Mouse (Mus musculus) hindbrain, embryonic 16.5 days (tissue): Measurements from ENCODE around the gene Man1b1. TPM values are rescaled to one million over a fixed set of nuclear protein-coding genes. Genes with fewer than 3 reads are reported as not detected.

Experiments used
- ATAC-seq: fragments of 200-750 bp; cut with Nextera tagmentation; 2 replicates; pipeline ENCODE4 v1.8.0; 2017; ENCODE audit warnings: moderate TSS enrichment, moderate library complexity
- H3K27ac ChIP-seq: fragments of 300-500 bp; sonication (generic); 2 replicates; pipeline ENCODE4 v1.5.1; 2014; ENCODE audit warnings: low read depth, mild to moderate bottlenecking, control low read depth, low read length, moderate library complexity
- H3K27me3 ChIP-seq: fragments of 300-500 bp; sonication (generic); replicated peaks from 2 replicates; pipeline ENCODE4 v1.6.1; 2014; ENCODE audit warnings: low read length; ENCODE audit not compliant: control insufficient read depth, insufficient read depth
- H3K36me3 ChIP-seq: fragments of 300-500 bp; sonication (generic); 2 replicates; pipeline ENCODE4 v1.6.1; 2014; ENCODE audit warnings: mild to moderate bottlenecking, low read length, moderate library complexity, mixed read lengths; ENCODE audit not compliant: control insufficient read depth, insufficient read depth
- H3K4me1 ChIP-seq: fragments of 300-500 bp; sonication (generic); 2 replicates; pipeline ENCODE4 v1.6.1; 2014; ENCODE audit warnings: low read depth, low read length; ENCODE audit not compliant: control insufficient read depth, insufficient read depth
- H3K4me2 ChIP-seq: fragments of 300-500 bp; sonication (generic); 2 replicates; pipeline ENCODE4 v1.6.1; 2014; ENCODE audit warnings: mild to moderate bottlenecking, low read length, control low read depth, moderate library complexity
- H3K4me3 ChIP-seq: fragments of 300-500 bp; sonication (generic); 2 replicates; pipeline ENCODE4 v1.5.1; 2014; ENCODE audit warnings: mild to moderate bottlenecking, low read length, control low read depth, moderate library complexity
- H3K9ac ChIP-seq: fragments of 300-500 bp; sonication (generic); 2 replicates; pipeline ENCODE4 v1.6.1; 2014; ENCODE audit warnings: low read depth, mild to moderate bottlenecking, control low read depth, low read length, moderate library complexity
- H3K9me3 ChIP-seq: fragments of 300-500 bp; sonication (generic); 2 replicates; pipeline ENCODE4 v1.6.1; 2014; ENCODE audit warnings: mild to moderate bottlenecking, low read length, moderate library complexity; ENCODE audit not compliant: control insufficient read depth
- WGBS: fragments of 180-500 bp; shearing (Covaris S2); extraction: QIAGEN DNeasy Blood & Tissue Kit; methylation state at CpG from one replicate; pipeline ENCODE4 v1.1.7; 2014; 5-methylcytosine and 5-hydroxymethylcytosine counted together
- polyA plus RNA-seq: library from polyadenylated mRNA; unstranded; fragments of >200 nt; fragmentation: Nextera tagmentation; extraction: Ambion mirVana; gene quantifications from 2 replicates; pipeline ENCODE4 v1.2.1, GENCODE M21; 2015

The Man1b1 gene
- 41.6 and 48.3 TPM in 2 replicates for polyA plus RNA-seq

DNA sequence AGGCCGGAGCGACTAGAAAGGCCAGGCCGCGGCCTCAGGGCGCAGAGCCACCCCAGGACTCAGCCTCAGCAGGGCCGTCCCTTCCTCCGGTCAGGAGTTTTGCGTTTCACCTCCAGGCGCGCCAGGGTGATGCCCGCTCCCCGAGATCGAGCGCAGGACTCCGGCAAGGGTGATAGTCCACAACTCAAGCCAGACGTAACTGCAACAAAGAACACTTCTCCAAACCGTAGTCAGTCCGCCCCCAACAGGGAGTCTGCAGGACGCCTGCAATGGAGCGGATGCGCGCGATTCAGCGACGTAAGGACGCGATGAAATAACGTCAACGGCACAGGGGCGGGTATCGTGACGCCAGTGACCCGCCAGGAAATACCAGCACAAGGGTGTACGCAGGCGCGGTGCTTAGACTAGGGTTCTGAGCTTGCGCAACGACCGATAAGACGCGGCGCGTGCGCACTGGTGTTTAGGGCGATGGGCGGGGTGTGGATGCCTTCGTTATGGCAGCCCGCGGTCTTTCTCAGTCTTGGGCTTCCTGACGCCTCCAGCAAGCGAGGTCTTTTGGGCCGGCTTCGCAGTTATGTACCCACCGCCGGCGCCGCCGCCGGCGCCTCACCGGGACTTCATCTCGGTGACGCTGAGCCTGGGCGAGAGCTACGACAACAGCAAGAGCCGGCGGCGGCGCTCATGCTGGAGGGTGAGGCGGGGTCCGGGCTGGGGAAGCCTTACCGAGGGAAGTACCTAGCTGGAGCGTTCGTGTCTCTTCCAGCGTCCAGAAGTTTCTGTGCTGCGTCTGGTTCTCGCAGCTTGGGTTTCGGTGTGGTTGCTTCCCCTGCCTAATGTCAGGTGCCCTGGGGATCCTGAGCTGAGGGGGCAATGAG is at the start of gene Man1b1:
Man1b1 (plus strand) TSS at position 53 of the 875 bp plus-strand sequence.
- no peaks in the 10 kb centered on the region for H3K27me3 ChIP-seq
- peak within 1 kb of the TSS; percentile 88 for H3K27ac ChIP-seq
- H3K9ac ChIP-seq = peak within 1 kb of the TSS; percentile 96
- peak within 1 kb of the TSS; percentile 94 for H3K4me3 ChIP-seq
- H3K4me1 ChIP-seq = peaks cover 15% of the 10 kb centered on the region
- peak within 1 kb of the TSS; percentile 96 for H3K4me2 ChIP-seq
- under 1% methylated on average over 78 of the region's 78 CpGs for WGBS
- no peaks in the 10 kb centered on the region for H3K9me3 ChIP-seq
- ATAC-seq = peak; percentile 99
- peaks cover 11% of the 10 kb centered on the region for H3K36me3 ChIP-seq

DNA sequence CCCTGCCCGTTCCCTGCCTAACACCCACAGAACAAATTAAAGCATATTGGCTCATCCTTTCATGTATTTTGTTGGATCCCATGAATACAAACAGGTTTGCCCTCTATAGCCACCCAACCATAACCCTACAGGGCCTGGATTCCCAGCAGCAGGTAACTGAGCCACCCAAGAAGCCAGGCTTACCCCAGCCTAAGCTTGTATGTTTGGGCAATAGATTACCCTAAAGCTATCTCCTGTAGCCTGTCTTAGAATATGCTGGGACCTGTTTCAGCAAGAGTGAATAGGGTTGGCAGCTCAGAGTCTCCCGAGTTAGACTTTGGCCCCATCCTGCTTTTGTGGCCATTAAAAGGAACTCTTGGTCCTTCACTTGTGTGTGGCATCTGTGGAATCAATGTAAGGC is 46.6 kb upstream of the Man1b1 start:
- ATAC-seq = no peak
- peaks cover 19% of the 10 kb centered on the region for H3K4me1 ChIP-seq

DNA sequence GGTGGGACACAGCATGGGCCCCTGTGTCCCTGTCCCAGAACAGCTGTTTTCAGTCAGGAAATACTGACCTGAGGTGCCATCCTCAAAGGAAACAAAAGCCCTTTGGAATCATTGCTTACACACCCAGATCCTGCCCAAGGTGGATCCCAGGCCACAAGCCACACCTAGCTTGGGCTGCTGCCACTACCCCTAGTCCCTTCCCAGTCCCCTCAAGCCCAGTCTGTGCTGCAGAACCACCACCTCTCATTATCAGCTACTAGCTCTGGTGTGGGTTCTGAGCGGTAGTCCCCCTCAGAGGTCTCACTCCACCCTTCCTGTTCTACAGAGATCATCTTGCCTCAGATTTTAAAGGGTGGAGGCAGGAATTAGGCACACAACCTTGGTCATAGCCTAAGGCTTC is 45.8 kb upstream of the Man1b1 start:
- Histone ChIP-seq H3K36me3 (peaks cover 27% of the 10 kb centered on the region), H3K9ac (no peak overlapping the region), H3K4me2 (no peak overlapping the region), H3K27me3 (peaks cover 16% of the 10 kb centered on the region), H3K4me3 (no peak overlapping the region), H3K9me3 (no peaks in the 10 kb centered on the region), H3K27ac (no peak overlapping the region), H3K4me1 (peaks cover 27% of the 10 kb centered on the region)
- no peak for ATAC-seq
- WGBS = 95% methylated on average over 1 of the region's 1 CpGs

More for the DNA sequence above, 46.6 kb upstream of the Man1b1 start:
- Histone ChIP-seq H3K9me3 (no peaks in the 10 kb centered on the region), H3K4me2 (no peak overlapping the region), H3K9ac (no peak overlapping the region), H3K36me3 (peaks cover 33% of the 10 kb centered on the region), H3K27me3 (peaks cover 8% of the 10 kb centered on the region), H3K27ac (no peak overlapping the region), H3K4me3 (no peak overlapping the region)
- WGBS = 90% methylated on average over 2 of the region's 2 CpGs

DNA sequence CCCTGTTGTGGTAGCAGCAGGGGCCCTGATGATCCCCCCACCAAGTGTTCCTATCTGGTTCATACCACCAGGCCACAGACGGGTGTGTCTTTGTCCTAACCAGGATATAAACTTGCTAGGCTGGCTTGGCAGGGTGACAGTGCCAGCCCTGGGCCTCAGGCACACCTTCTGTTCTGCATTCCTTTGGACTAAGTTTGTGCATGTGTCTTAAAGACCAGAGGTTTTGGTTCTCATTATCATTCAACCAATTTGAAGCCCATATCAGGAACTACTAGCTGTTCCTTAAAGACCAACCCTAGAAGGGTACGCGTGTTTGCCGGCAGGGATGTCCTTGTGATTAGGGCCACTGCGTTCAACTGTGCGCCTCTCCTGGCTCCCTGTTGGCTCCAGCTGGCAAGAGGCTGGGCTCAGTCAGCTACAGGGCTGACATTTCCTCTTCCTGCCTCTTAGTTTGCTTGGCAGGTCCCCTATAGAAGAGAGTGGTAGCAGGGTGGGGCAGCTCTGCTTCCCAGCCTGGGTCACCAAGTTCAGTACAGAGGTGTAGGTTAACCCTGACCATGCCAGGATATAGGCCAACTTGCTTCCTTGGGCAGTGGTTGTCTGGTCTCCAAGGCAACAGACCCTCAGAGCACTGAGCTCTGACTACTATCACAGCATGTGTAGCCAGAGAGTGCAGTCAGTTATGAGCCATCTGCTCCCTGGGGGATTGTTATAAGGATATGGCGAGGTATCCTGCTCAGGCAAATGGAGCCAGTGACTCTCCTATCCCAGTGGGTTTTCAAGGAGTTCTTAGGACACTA is 45.1 kb upstream of the Man1b1 start:
- Histone ChIP-seq H3K9me3 (no peaks in the 10 kb centered on the region), H3K4me2 (no peak overlapping the region), H3K4me3 (no peak overlapping the region), H3K4me1 (peaks cover 32% of the 10 kb centered on the region), H3K27me3 (peaks cover 23% of the 10 kb centered on the region), H3K27ac (no peak overlapping the region), H3K9ac (no peak overlapping the region), H3K36me3 (peaks cover 25% of the 10 kb centered on the region)
- 46% methylated on average over 7 of the region's 7 CpGs for WGBS
- ATAC-seq = no peak

DNA sequence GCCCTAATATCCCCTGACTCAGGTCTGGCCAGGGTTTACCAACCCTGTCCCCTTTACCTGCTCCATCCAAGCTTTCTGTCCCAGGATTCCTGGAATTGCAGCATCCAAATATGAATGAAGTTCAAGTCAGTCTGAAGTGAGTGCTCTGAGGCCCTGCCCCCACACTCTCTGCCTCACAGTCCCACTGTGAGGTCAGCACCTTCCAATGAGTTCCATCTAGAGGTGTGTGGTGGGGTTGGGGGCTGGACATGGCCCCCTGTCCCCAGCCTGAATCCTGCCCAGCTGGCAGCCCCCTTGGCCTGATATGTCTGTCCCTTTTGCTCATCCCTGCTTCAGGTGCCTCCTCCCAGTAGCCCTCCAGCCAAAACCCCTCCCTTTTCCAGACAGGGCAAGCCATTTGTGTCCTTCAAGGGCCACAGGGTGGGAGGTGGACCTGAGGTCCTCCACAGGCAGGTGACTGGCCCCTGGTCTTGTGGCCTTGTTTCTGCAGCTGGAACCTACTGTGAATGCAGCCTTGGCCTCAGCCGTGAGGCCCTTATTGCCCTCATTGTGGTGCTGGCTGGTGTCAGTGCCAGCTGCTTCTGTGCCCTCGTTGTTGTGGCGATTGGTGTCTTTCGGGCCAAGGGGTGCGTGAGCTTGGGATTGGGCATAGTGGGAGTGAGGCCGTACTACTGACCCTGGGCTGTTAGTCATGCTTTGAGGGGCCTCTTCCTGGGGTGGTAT is 44.0 kb upstream of the Man1b1 start, which contains the start of gene Tmem210:
Tmem210 (plus strand) TSS at position 219 of the 723 bp plus-strand sequence.
- H3K27me3 ChIP-seq = peaks cover 33% of the 10 kb centered on the region

DNA sequence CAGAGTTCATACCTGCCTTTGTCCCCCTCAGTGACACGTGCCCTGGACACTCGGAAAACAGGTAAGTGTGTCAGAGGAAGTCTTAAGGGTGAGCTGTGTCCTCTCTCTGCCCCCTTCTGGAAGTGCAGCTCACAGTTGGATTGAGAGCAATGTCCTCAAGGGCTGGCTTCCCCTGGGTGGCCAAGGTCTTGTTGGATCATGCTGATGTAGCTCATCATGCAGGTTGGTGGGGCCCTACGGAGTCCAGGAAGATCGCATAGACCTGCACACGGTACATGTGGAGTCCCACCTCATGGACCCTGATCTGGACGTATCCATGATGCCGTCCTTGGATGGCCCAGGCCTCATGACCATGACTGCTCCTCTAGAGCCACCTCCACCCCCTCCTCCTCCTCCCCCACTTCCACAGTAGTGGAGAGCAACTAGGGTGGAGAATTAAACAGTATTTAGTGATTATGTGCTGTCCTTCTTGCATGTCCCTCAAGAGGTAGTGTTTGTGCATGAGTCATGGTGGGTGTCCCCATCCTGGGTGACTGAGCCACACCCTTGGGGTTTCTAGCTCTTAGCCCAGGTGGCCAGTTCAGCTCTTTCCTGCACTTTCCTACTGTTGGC is 43.3 kb upstream of the Man1b1 start:
- Histone ChIP-seq H3K9me3 (no peaks in the 10 kb centered on the region), H3K4me3 (no peak overlapping the region), H3K27ac (no peak overlapping the region), H3K4me1 (peaks cover 40% of the 10 kb centered on the region), H3K4me2 (no peak overlapping the region), H3K36me3 (peaks cover 20% of the 10 kb centered on the region), H3K27me3 (peaks cover 41% of the 10 kb centered on the region), H3K9ac (no peak overlapping the region)
- WGBS = 85% methylated on average over 7 of the region's 7 CpGs
- ATAC-seq = no peak

More for the DNA sequence above, 44.0 kb upstream of the Man1b1 start, which contains the start of gene Tmem210:
- no peak within 1 kb of the TSS for H3K4me3 ChIP-seq
- H3K36me3 ChIP-seq = peaks cover 20% of the 10 kb centered on the region
- no peak within 1 kb of the TSS for H3K27ac ChIP-seq
- peaks cover 40% of the 10 kb centered on the region for H3K4me1 ChIP-seq
- ATAC-seq = no peak
- no peaks in the 10 kb centered on the region for H3K9me3 ChIP-seq
- H3K9ac ChIP-seq = no peak within 1 kb of the TSS
- 84% methylated on average over 6 of the region's 6 CpGs for WGBS
- H3K4me2 ChIP-seq = no peak within 1 kb of the TSS

DNA sequence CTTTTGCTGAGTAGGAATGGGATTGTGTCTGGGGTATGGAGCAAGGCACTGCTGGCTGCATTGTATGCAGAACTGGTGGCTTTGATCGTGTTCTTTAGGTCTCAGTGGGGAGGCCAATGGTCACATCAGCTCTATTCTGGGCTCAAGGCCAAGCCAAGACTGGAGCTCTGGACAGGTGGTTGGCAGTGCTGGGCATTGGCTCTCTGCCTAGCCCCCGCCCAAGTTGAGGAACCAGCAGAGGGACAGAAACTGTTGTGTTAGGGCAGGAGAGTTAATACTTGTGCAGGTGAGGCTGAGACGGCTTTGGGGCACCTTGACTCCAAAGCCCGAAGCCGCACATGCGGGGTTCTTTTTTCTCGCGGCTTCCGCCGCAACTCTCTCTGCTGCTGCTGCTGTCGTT is 42.5 kb upstream of the Man1b1 start, which contains the start of gene Lrrc26:
Lrrc26 (plus strand) TSS at position 265 of the 400 bp plus-strand sequence.
- H3K36me3 ChIP-seq = peaks cover 22% of the 10 kb centered on the region
- peak within 1 kb of the TSS; percentile 32 for H3K4me3 ChIP-seq
- H3K9me3 ChIP-seq = no peaks in the 10 kb centered on the region
- peaks cover 43% of the 10 kb centered on the region for H3K27me3 ChIP-seq
- ATAC-seq = peak; percentile 10
- H3K4me2 ChIP-seq = peak within 1 kb of the TSS; percentile 55
- peak within 1 kb of the TSS; percentile 49; the same call in 1 of the 2 replicates for H3K27ac ChIP-seq
- H3K9ac ChIP-seq = peak within 1 kb of the TSS; percentile 53
- 6% methylated on average over 11 of the region's 11 CpGs for WGBS
- peaks cover 40% of the 10 kb centered on the region for H3K4me1 ChIP-seq

DNA sequence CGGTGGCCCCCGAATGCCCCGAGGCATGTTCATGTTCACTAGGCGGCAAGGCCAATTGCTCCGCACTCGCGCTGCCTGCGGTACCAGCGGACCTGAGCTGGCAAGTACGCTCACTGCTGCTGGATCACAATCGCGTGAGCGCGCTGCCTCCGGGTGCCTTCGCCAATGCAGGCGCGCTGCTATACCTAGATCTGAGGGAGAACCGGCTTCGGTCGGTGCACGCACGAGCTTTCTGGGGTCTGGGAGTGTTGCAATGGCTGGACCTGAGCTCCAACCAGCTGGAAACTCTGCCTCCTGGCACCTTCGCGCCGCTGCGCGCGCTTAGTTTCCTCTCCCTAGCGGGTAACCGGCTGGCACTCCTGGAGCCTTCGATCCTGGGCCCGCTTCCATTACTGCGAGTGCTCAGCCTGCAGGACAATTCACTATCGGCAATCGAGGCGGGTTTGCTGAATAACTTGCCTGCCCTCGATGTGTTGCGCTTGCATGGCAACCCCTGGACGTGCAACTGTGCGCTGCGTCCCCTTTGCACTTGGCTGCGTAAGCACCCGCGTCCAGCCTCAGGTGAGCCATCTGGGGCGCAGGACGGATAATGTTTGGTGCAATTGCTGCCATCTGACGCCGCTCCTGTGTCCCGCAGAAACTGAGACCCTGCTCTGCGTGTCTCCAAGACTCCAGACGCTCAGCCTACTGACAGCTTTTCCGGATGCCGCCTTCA is 41.9 kb upstream of the Man1b1 start:
- peak overlapping the region; percentile 49; the same call in 1 of the 2 replicates for H3K27ac ChIP-seq
- peaks cover 47% of the 10 kb centered on the region for H3K27me3 ChIP-seq
- peak overlapping the region; percentile 53 for H3K9ac ChIP-seq
- H3K4me2 ChIP-seq = peak overlapping the region; percentile 55
- peak; percentile 67 for ATAC-seq
- H3K9me3 ChIP-seq = no peaks in the 10 kb centered on the region
- peaks cover 40% of the 10 kb centered on the region for H3K4me1 ChIP-seq
- 2% methylated on average over 54 of the region's 54 CpGs for WGBS
- H3K36me3 ChIP-seq = peaks cover 20% of the 10 kb centered on the region
- H3K4me3 ChIP-seq = peak overlapping the region; percentile 32
